Mouse (Mus musculus) limb, embryonic 14.5 days (tissue): ENCODE data around the gene Csnk1d. TPM values are rescaled to one million over a fixed set of nuclear protein-coding genes. Genes with fewer than 3 reads are reported as not detected.

Experiments
- ATAC-seq: fragments of 200-750 bp; cut with Nextera tagmentation; 2 replicates; pipeline ENCODE4 v1.8.0; 2017; ENCODE audit warnings: low read depth, moderate number of reproducible peaks, moderate TSS enrichment; ENCODE audit not compliant: low FRiP score
- DNase-seq: peaks from one replicate; pipeline ENCODE4 v3.0.0-alpha.2; 2015; ENCODE audit warnings: low spot score
- H3K27ac ChIP-seq: fragments of 300-500 bp; sonication (generic); replicated peaks from 2 replicates; pipeline ENCODE4 v1.5.1; 2014; ENCODE audit warnings: low read depth, mild to moderate bottlenecking, low read length, moderate library complexity, mixed read lengths
- H3K27me3 ChIP-seq: fragments of 300-500 bp; sonication (generic); 2 replicates; pipeline ENCODE4 v1.6.1; 2014; ENCODE audit warnings: low read length, mixed read lengths; ENCODE audit not compliant: control insufficient read depth, insufficient read depth
- H3K36me3 ChIP-seq: fragments of 300-500 bp; sonication (generic); 2 replicates; pipeline ENCODE4 v1.6.1; 2014; ENCODE audit warnings: mild to moderate bottlenecking, low read length, moderate library complexity, mixed read lengths; ENCODE audit not compliant: control insufficient read depth, insufficient read depth
- H3K4me1 ChIP-seq: fragments of 300-500 bp; sonication (generic); 2 replicates; pipeline ENCODE4 v1.6.1; 2014; ENCODE audit warnings: antibody characterized with exemption, low read length, mixed read lengths; ENCODE audit not compliant: control insufficient read depth, insufficient read depth
- H3K4me2 ChIP-seq: fragments of 300-500 bp; sonication (generic); replicated peaks from 2 replicates; pipeline ENCODE4 v1.6.1; 2014; ENCODE audit warnings: low read depth, mild to moderate bottlenecking, low read length, moderate library complexity; ENCODE audit not compliant: severe bottlenecking
- H3K4me3 ChIP-seq: fragments of 300-500 bp; sonication (generic); replicated peaks from 2 replicates; pipeline ENCODE4 v1.5.1; 2014; ENCODE audit warnings: low read length
- H3K9ac ChIP-seq: fragments of 300-500 bp; sonication (generic); 2 replicates; pipeline ENCODE4 v1.6.1; 2014; ENCODE audit warnings: mild to moderate bottlenecking, low read depth, low read length, moderate library complexity; ENCODE audit not compliant: severe bottlenecking
- H3K9me3 ChIP-seq: fragments of 300-500 bp; sonication (generic); 2 replicates; pipeline ENCODE4 v1.6.1; 2016; ENCODE audit warnings: low read length; ENCODE audit not compliant: control insufficient read depth
- POLR2A ChIP-seq: fragments of 200-500 bp; IDR thresholded peaks from 2 replicates; pipeline ENCODE4 v1.8.0; 2012; ENCODE audit warnings: inconsistent platforms, mild to moderate bottlenecking, moderate library complexity, borderline replicate concordance; ENCODE audit not compliant: insufficient read depth, insufficient read length; ENCODE audit errors: extremely low read depth
- WGBS: fragments of 180-500 bp; shearing (Covaris S2); extraction: QIAGEN DNeasy Blood & Tissue Kit; methylation state at CpG from one replicate; pipeline ENCODE4 v1.1.7; 2014; 5-methylcytosine and 5-hydroxymethylcytosine counted together
- polyA plus RNA-seq, 2 experiments: library from polyadenylated mRNA; depleted of rRNA in 1 of 2; stranded (reverse) in 1 of 2; unstranded in 1 of 2; fragments of >200 nt; fragmentation: Nextera tagmentation in 1 of 2; extraction: Ambion mirVana in 1 of 2; gene quantifications; 2 replicates each; pipeline versions ENCODE4 v1.2.1 to v1.2.3; 2012 to 2014

Csnk1d gene
- polyA plus RNA-seq, 2 experiments: 65.8 to 140 TPM

DNA sequence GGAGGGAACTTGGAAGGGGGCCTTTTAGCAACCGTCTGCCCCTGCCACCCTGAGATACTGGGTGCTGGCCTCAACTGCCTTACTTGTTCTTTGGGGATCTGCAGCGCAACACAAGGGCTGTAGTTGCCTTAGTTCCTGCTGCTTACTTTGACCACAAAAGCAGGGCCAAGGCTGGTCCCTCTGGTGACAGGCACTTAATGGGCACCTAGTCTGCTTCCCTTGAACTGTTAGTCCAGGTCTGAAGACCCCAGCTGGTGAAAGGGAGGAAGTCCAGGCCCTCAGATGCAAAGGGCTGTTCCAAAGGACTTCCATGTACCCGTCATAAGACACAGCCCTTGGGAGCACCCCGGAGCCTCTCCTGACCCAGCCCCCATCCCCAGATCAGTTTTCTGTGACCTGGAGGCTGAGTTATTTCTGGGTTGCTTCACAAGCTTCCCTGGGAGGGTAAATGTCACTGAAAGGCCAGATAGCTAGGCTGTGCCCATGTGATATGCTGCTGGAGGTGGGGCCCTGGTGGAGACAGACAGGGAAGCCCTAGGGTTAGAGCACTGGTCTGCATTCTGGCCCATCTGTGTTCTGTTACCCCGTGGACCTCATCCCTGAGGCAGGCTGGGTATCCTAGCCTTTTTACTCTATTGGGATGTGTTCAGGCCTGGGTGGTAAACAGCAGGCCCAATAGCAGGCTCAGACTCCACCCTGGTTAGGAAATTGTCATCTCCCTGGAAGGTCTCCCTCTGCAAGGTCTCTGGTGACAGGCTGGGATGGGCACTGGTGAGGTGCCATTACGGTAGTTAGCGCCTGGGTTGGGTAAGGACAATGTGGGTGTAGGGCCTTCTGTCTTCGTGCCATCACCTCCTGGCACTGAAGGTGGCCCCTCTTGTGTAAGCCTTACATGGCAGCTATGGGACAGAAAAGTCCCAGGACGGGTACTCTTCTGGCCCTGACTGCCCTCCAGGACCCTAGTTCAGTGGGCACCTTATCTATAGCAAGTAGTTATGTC, 39.1 kb downstream of the Csnk1d start:
- Histone ChIP-seq H3K4me1 (peaks cover 26% of the 10 kb centered on the region), H3K9me3 (no peaks in the 10 kb centered on the region), H3K4me2 (peak overlapping the region; percentile 83), H3K9ac (0 out of 2 replicates have a peak overlapping the region, but pooled peaks have one; percentile 57), H3K36me3 (peaks cover 28% of the 10 kb centered on the region), H3K4me3 (peak overlapping the region; percentile 56; the same call in 1 of the 2 replicates), H3K27ac (no peak overlapping the region), H3K27me3 (no peaks in the 10 kb centered on the region)
- ATAC-seq (no peak), DNase-seq (no peak)
- TF ChIP-seq POLR2A: no peak
- 79% methylated on average over 9 of the region's 9 CpGs for WGBS

GRCm38 (mm10) chr11:120951237-120951636, 39.9 kb downstream of the Csnk1d start:
- Histone ChIP-seq H3K4me1 (peaks cover 26% of the 10 kb centered on the region), H3K4me3 (peak overlapping the region; percentile 56), H3K36me3 (peaks cover 20% of the 10 kb centered on the region), H3K27me3 (no peaks in the 10 kb centered on the region), H3K9me3 (no peaks in the 10 kb centered on the region), H3K9ac (peak overlapping the region; percentile 57), H3K27ac (peak overlapping the region; percentile 43; the same call in 1 of the 2 replicates), H3K4me2 (peak overlapping the region; percentile 83)
- ATAC-seq (no peak), DNase-seq (no peak)
- no peak for TF ChIP-seq POLR2A
- WGBS: 34% methylated on average over 8 of the region's 8 CpGs

DNA sequence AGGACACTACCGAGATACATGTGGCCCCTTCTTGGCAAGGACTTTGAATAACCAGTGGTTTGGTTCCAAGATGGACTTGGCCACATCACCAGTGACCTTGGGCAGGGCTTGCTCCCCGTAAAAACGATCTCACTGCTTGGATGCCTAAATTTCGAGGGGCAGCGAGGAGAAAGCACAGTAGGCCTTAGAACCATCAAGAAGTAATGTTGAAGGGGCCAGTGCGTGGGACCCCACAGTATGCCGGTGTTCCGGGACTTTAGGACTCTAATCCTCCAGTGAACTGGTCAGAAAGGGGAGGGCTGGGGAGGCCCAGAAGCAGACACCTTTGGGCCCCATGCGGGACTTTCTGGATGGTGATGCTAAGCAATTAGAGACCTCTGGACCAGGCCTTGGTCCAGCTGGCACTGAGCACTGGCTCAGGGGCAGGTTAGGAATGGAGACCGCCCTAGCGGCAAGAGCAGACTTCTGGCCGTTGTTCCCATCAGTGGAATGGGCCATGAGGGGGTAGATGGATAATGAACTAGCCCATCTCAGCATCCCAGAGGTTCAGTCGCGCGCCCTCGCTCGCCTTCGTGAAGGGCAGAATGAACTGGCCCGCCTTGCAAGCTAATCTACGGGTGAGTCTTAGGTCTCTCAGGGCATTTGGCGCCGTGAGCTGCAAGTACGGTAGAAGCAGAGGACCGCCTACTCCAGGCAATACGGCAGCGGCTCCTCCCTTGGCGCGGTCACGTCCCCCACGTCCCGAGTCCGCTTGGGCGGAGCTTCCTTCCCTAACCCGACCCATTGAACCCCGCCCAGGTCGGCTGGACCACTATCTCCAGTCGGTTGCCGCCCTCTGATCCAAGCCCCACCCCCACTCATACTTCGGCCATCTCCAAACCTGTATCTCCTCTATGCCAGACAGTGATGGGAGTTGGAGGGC, 40.6 kb downstream of the Csnk1d start:
- peaks cover 26% of the 10 kb centered on the region for H3K4me1 ChIP-seq
- ATAC-seq (peak; percentile 86), DNase-seq (peak; percentile 91)
- 0 out of 2 replicates have a peak, but pooled peaks have one; percentile 17 for TF ChIP-seq POLR2A
- H3K27me3 ChIP-seq: no peaks in the 10 kb centered on the region
- 2% methylated on average over 39 of the region's 39 CpGs for WGBS
- H3K4me3 ChIP-seq: peak overlapping the region; percentile 56
- H3K9ac ChIP-seq: peak overlapping the region; percentile 57
- peaks cover 13% of the 10 kb centered on the region for H3K36me3 ChIP-seq
- no peaks in the 10 kb centered on the region for H3K9me3 ChIP-seq
- peak overlapping the region; percentile 83 for H3K4me2 ChIP-seq
- H3K27ac ChIP-seq: peak overlapping the region; percentile 67; the same call in 1 of the 2 replicates

DNA sequence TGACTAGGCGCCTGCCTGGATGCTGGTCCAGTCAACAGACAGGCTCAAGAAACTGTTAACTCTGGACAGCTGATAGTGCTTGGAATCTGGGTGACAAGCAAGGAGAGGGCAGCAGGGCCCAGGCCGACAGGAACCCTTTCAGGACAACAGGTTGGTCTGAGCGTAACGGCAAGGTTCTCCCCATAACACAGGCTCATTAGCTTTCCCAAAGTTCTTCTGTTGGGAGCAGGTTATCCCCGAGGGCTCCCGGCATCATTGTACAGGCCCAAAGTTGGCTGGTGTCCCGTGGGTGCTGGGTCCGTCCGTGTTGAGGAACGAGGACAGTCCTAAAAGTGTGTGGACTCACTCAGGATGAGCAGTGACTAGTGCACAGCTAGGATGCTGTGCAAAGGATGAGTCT, 41.3 kb downstream of the Csnk1d start:
- H3K27me3 ChIP-seq: no peaks in the 10 kb centered on the region
- WGBS: 7% methylated on average over 10 of the region's 10 CpGs
- H3K27ac ChIP-seq: peak overlapping the region; percentile 67; the same call in 1 of the 2 replicates
- peaks cover 6% of the 10 kb centered on the region for H3K36me3 ChIP-seq
- ATAC-seq (no peak), DNase-seq (no peak)
- peak overlapping the region; percentile 83 for H3K4me2 ChIP-seq
- H3K4me3 ChIP-seq: peak overlapping the region; percentile 56
- peaks cover 26% of the 10 kb centered on the region for H3K4me1 ChIP-seq
- no peaks in the 10 kb centered on the region for H3K9me3 ChIP-seq
- no peak for TF ChIP-seq POLR2A
- H3K9ac ChIP-seq: peak overlapping the region; percentile 57
